Mouse (Mus musculus) neural tube, embryonic 12.5 days (tissue): ENCODE data around the gene Tada3. TPM values are rescaled to one million over a fixed set of nuclear protein-coding genes. Genes with fewer than 3 reads are reported as not detected.

ENCODE experiments used
- ATAC-seq: fragments of 200-750 bp; cut with Nextera tagmentation; 2 replicates; pipeline ENCODE4 v1.8.0; 2017; ENCODE audit warnings: low read depth, mild to moderate bottlenecking, moderate TSS enrichment, moderate library complexity; ENCODE audit not compliant: low FRiP score
- H3K27ac ChIP-seq: fragments of 300-500 bp; sonication (generic); 2 replicates; pipeline ENCODE4 v1.5.1; 2016
- H3K27me3 ChIP-seq: fragments of 300-500 bp; sonication (generic); replicated peaks from 2 replicates; pipeline ENCODE4 v1.6.1; 2016; ENCODE audit warnings: mild to moderate bottlenecking
- H3K36me3 ChIP-seq: fragments of 300-500 bp; sonication (generic); 2 replicates; pipeline ENCODE4 v1.6.1; 2016; ENCODE audit warnings: mild to moderate bottlenecking
- H3K4me1 ChIP-seq: fragments of 300-500 bp; sonication (generic); 2 replicates; pipeline ENCODE4 v1.6.1; 2016
- H3K4me2 ChIP-seq: fragments of 300-500 bp; sonication (generic); replicated peaks from 2 replicates; pipeline ENCODE4 v1.6.1; 2016; ENCODE audit warnings: mild to moderate bottlenecking
- H3K4me3 ChIP-seq: fragments of 300-500 bp; sonication (generic); 2 replicates; pipeline ENCODE4 v1.5.1; 2016
- H3K9ac ChIP-seq: fragments of 300-500 bp; sonication (generic); 2 replicates; pipeline ENCODE4 v1.6.1; 2016; ENCODE audit warnings: mild to moderate bottlenecking
- H3K9me3 ChIP-seq: fragments of 300-500 bp; sonication (generic); 2 replicates; pipeline ENCODE4 v1.6.1; 2016; ENCODE audit warnings: mild to moderate bottlenecking
- WGBS: fragments of 180-500 bp; shearing (Covaris S2); methylation state at CpG from one replicate; pipeline ENCODE4 v1.1.7; 2016; 5-methylcytosine and 5-hydroxymethylcytosine counted together
- polyA plus RNA-seq: library from polyadenylated mRNA; unstranded; fragments of >200 nt; fragmentation: Nextera tagmentation; extraction: Ambion mirVana; gene quantifications from 2 replicates; pipeline ENCODE4 v1.2.1, GENCODE M21; 2016

Gene Tada3
- polyA plus RNA-seq, 1 experiment from 2014 or later: 62.4 TPM

- no peak for ATAC-seq
Observed at GRCm38 (mm10) chr6:113384351-113384927, 6.8 kb upstream of the Tada3 start.

GRCm38 (mm10) chr6:113380480-113380879 lies 2.8 kb upstream of the Tada3 start:
- WGBS: 96% methylated on average over 11 of the region's 11 CpGs
- Histone ChIP-seq H3K9me3 (no peaks in the 10 kb centered on the region), H3K9ac (no peak overlapping the region), H3K4me2 (no peak overlapping the region), H3K27ac (no peak overlapping the region), H3K27me3 (no peaks in the 10 kb centered on the region), H3K4me3 (no peak overlapping the region), H3K36me3 (peaks cover 56% of the 10 kb centered on the region), H3K4me1 (peaks cover 17% of the 10 kb centered on the region)
- ATAC-seq: no peak

More at GRCm38 (mm10) chr6:113384351-113384927, 6.8 kb upstream of the Tada3 start:
- Histone ChIP-seq H3K4me3 (no peak overlapping the region), H3K9ac (no peak overlapping the region), H3K27ac (no peak overlapping the region), H3K27me3 (no peaks in the 10 kb centered on the region), H3K4me2 (no peak overlapping the region), H3K36me3 (peaks cover 83% of the 10 kb centered on the region), H3K9me3 (no peaks in the 10 kb centered on the region), H3K4me1 (peaks cover 2% of the 10 kb centered on the region)
- WGBS: 89% methylated on average over 8 of the region's 8 CpGs

- no peak overlapping the region for H3K4me3 ChIP-seq
- H3K4me2 ChIP-seq: peak overlapping the region; percentile 85
- no peak overlapping the region for H3K27ac ChIP-seq
- WGBS: 90% methylated on average over 6 of the region's 6 CpGs
- ATAC-seq: no peak
- H3K36me3 ChIP-seq: peaks cover 55% of the 10 kb centered on the region
- no peaks in the 10 kb centered on the region for H3K9me3 ChIP-seq
- no peak overlapping the region for H3K9ac ChIP-seq
- peaks cover 17% of the 10 kb centered on the region for H3K4me1 ChIP-seq
- no peaks in the 10 kb centered on the region for H3K27me3 ChIP-seq
Observed at GRCm38 (mm10) chr6:113379246-113379645, 1.6 kb upstream of the Tada3 start.

- Histone ChIP-seq H3K27me3 (no peaks in the 10 kb centered on the region), H3K4me3 (peak overlapping the region; percentile 97), H3K27ac (peak overlapping the region; percentile 95), H3K9ac (peak overlapping the region; percentile 92), H3K4me2 (peak overlapping the region; percentile 85), H3K9me3 (no peaks in the 10 kb centered on the region), H3K36me3 (peaks cover 55% of the 10 kb centered on the region), H3K4me1 (peaks cover 17% of the 10 kb centered on the region)
- no peak for ATAC-seq
- WGBS: 11% methylated on average over 7 of the region's 7 CpGs
Observed at GRCm38 (mm10) chr6:113377172-113377495, 549 bp downstream of the Tada3 start.

GRCm38 (mm10) chr6:113373491-113373890 lies 4.2 kb downstream of the Tada3 start:
- H3K4me2 ChIP-seq: no peak overlapping the region
- no peak overlapping the region for H3K9ac ChIP-seq
- H3K36me3 ChIP-seq: peaks cover 70% of the 10 kb centered on the region
- WGBS: 93% methylated on average over 4 of the region's 4 CpGs
- H3K27ac ChIP-seq: no peak overlapping the region
- no peak for ATAC-seq
- H3K9me3 ChIP-seq: no peaks in the 10 kb centered on the region
- H3K4me1 ChIP-seq: peaks cover 6% of the 10 kb centered on the region
- H3K4me3 ChIP-seq: no peak overlapping the region
- no peaks in the 10 kb centered on the region for H3K27me3 ChIP-seq

- WGBS: 93% methylated on average over 20 of the region's 20 CpGs
- Histone ChIP-seq H3K36me3 (peaks cover 75% of the 10 kb centered on the region), H3K27me3 (no peaks in the 10 kb centered on the region), H3K4me2 (no peak overlapping the region), H3K4me1 (no peaks in the 10 kb centered on the region), H3K9ac (no peak overlapping the region), H3K27ac (no peak overlapping the region), H3K9me3 (no peaks in the 10 kb centered on the region), H3K4me3 (no peak overlapping the region)
- no peak for ATAC-seq
Observed at GRCm38 (mm10) chr6:113370194-113370929, 7.3 kb downstream of the Tada3 start.

- Histone ChIP-seq H3K4me2 (no peak overlapping the region), H3K27me3 (no peaks in the 10 kb centered on the region), H3K9ac (no peak overlapping the region), H3K4me3 (no peak overlapping the region), H3K9me3 (no peaks in the 10 kb centered on the region), H3K4me1 (no peaks in the 10 kb centered on the region), H3K27ac (no peak overlapping the region), H3K36me3 (peaks cover 63% of the 10 kb centered on the region)
- ATAC-seq: no peak
- 70% methylated on average over 5 of the region's 5 CpGs for WGBS
Observed at GRCm38 (mm10) chr6:113368577-113368976, 9.1 kb downstream of the Tada3 start.

- ATAC-seq: no peak
- Histone ChIP-seq H3K36me3 (peaks cover 58% of the 10 kb centered on the region), H3K4me2 (no peak overlapping the region)
Observed at GRCm38 (mm10) chr6:113368124-113368523, 9.6 kb downstream of the Tada3 start.

GRCm38 (mm10) chr6:113367574-113367973 lies 10.1 kb downstream of the Tada3 start:
- ATAC-seq: no peak
- Histone ChIP-seq H3K27ac (no peak overlapping the region), H3K4me2 (no peak overlapping the region), H3K9ac (no peak overlapping the region), H3K4me3 (no peak overlapping the region), H3K36me3 (peaks cover 53% of the 10 kb centered on the region), H3K9me3 (no peaks in the 10 kb centered on the region), H3K27me3 (no peaks in the 10 kb centered on the region), H3K4me1 (no peaks in the 10 kb centered on the region)
- WGBS: 94% methylated on average over 1 of the region's 1 CpGs

More at GRCm38 (mm10) chr6:113368124-113368523, 9.6 kb downstream of the Tada3 start:
- Histone ChIP-seq H3K4me1 (no peaks in the 10 kb centered on the region), H3K4me3 (no peak overlapping the region), H3K9ac (no peak overlapping the region), H3K9me3 (no peaks in the 10 kb centered on the region), H3K27ac (no peak overlapping the region), H3K27me3 (no peaks in the 10 kb centered on the region)
- 94% methylated on average over 7 of the region's 7 CpGs for WGBS

GRCm38 (mm10) chr6:113366639-113367038 lies 11.0 kb downstream of the Tada3 start:
- Histone ChIP-seq H3K9ac (no peak overlapping the region), H3K36me3 (peaks cover 44% of the 10 kb centered on the region), H3K27ac (no peak overlapping the region), H3K27me3 (no peaks in the 10 kb centered on the region), H3K4me1 (no peaks in the 10 kb centered on the region), H3K4me3 (no peak overlapping the region), H3K9me3 (no peaks in the 10 kb centered on the region), H3K4me2 (no peak overlapping the region)
- ATAC-seq: no peak
- WGBS: 87% methylated on average over 6 of the region's 6 CpGs

GRCm38 (mm10) chr6:113364518-113365135 lies 13.1 kb downstream of the Tada3 start:
- H3K4me2 ChIP-seq: no peak overlapping the region
- no peak overlapping the region for H3K4me3 ChIP-seq
- no peak overlapping the region for H3K9ac ChIP-seq
- H3K36me3 ChIP-seq: peaks cover 23% of the 10 kb centered on the region
- no peak overlapping the region for H3K27ac ChIP-seq
- no peaks in the 10 kb centered on the region for H3K9me3 ChIP-seq
- WGBS: 63% methylated on average over 8 of the region's 8 CpGs
- no peak for ATAC-seq
- H3K27me3 ChIP-seq: no peaks in the 10 kb centered on the region
- H3K4me1 ChIP-seq: no peaks in the 10 kb centered on the region

GRCm38 (mm10) chr6:113362241-113362640 lies 15.4 kb downstream of the Tada3 start:
- no peak for ATAC-seq
- H3K9me3 ChIP-seq: no peaks in the 10 kb centered on the region
- 93% methylated on average over 1 of the region's 1 CpGs for WGBS
- no peaks in the 10 kb centered on the region for H3K4me1 ChIP-seq
- no peaks in the 10 kb centered on the region for H3K27me3 ChIP-seq
- no peak overlapping the region for H3K4me3 ChIP-seq
- H3K36me3 ChIP-seq: peaks cover 12% of the 10 kb centered on the region
- H3K4me2 ChIP-seq: no peak overlapping the region
- no peak overlapping the region for H3K27ac ChIP-seq
- no peak overlapping the region for H3K9ac ChIP-seq
